Mouse (Mus musculus): ENCODE results near the gene Oxt. TPM values are rescaled to one million over a fixed set of nuclear protein-coding genes. Genes with fewer than 3 reads are reported as not detected.

Oxt gene
- polyA plus RNA-seq (2012; rRNA removed), result 0.33 and 0.67 TPM in 2 replicates

- WGBS, result 77% methylated on average over 9 of the region's 9 CpGs
- TF ChIP-seq CTCF (IDR thresholded peaks at IDR 0.05; ENCODE audit: borderline replicate concordance, insufficient read depth, low read depth, low read length), result no peak
- TF ChIP-seq POLR2A (IDR thresholded peaks at IDR 0.05; ENCODE audit: borderline replicate concordance, insufficient read depth, low read length), result no peak
- H3K4me3 ChIP-seq (replicated peaks; ENCODE audit: insufficient read depth, low read depth, low read length), result peak within 1 kb of the TSS; percentile 11
- H3K4me1 ChIP-seq (ENCODE audit: control insufficient read depth, insufficient read depth, low read length), result peaks cover 9% of the 10 kb centered on the region; the same call in 1 of the 2 replicates
- no peak for DNase-seq
- no peaks in the 10 kb centered on the region; the same call in 1 of the 2 replicates for H3K27me3 ChIP-seq (ENCODE audit: control insufficient read depth, insufficient read depth, low read length)
- H3K27ac ChIP-seq (ENCODE audit: insufficient read depth, low read length), result no peak within 1 kb of the TSS
Measured at GRCm38 (mm10) chr2:130575873-130576272, at the start of gene Oxt. Gene Oxt (plus strand): TSS chr2:130576173.

GRCm38 (mm10) chr2:130528457-130528856 is 47.5 kb upstream of the Oxt start:
- Histone ChIP-seq H3K27ac (ENCODE audit: insufficient read depth, low read length) (no peak overlapping the region), H3K4me3 (replicated peaks; ENCODE audit: insufficient read depth, low read depth, low read length) (no peak overlapping the region), H3K4me1 (ENCODE audit: control insufficient read depth, insufficient read depth, low read length) (no peaks in the 10 kb centered on the region), H3K27me3 (ENCODE audit: control insufficient read depth, insufficient read depth, low read length) (no peaks in the 10 kb centered on the region)
- no peak for DNase-seq
- 78% methylated on average over 6 of the region's 6 CpGs for WGBS
- no peak for TF ChIP-seq POLR2A (IDR thresholded peaks at IDR 0.05; ENCODE audit: borderline replicate concordance, insufficient read depth, low read length)
- no peak for TF ChIP-seq CTCF (IDR thresholded peaks at IDR 0.05; ENCODE audit: borderline replicate concordance, insufficient read depth, low read depth, low read length)

- Histone ChIP-seq H3K27ac (ENCODE audit: insufficient read depth, low read length) (no peak overlapping the region), H3K4me1 (ENCODE audit: control insufficient read depth, insufficient read depth, low read length) (no peaks in the 10 kb centered on the region), H3K4me3 (replicated peaks; ENCODE audit: insufficient read depth, low read depth, low read length) (no peak overlapping the region), H3K27me3 (ENCODE audit: control insufficient read depth, insufficient read depth, low read length) (no peaks in the 10 kb centered on the region)
- TF ChIP-seq CTCF (IDR thresholded peaks at IDR 0.05; ENCODE audit: borderline replicate concordance, insufficient read depth, low read depth, low read length), result no peak
- TF ChIP-seq POLR2A (IDR thresholded peaks at IDR 0.05; ENCODE audit: borderline replicate concordance, insufficient read depth, low read length), result no peak
- no peak for DNase-seq
- WGBS, result 92% methylated on average over 2 of the region's 2 CpGs
Measured at GRCm38 (mm10) chr2:130529290-130529689, 46.7 kb upstream of the Oxt start.

- 82% methylated on average over 7 of the region's 7 CpGs for WGBS
- no peak overlapping the region for H3K4me3 ChIP-seq (replicated peaks; ENCODE audit: insufficient read depth, low read depth, low read length)
- TF ChIP-seq POLR2A (IDR thresholded peaks at IDR 0.05; ENCODE audit: borderline replicate concordance, insufficient read depth, low read length) (no peak), CTCF (IDR thresholded peaks at IDR 0.05; ENCODE audit: borderline replicate concordance, insufficient read depth, low read depth, low read length) (no peak)
- H3K27me3 ChIP-seq (ENCODE audit: control insufficient read depth, insufficient read depth, low read length), result no peaks in the 10 kb centered on the region
- no peak overlapping the region for H3K27ac ChIP-seq (ENCODE audit: insufficient read depth, low read length)
- DNase-seq, result no peak
- H3K4me1 ChIP-seq (ENCODE audit: control insufficient read depth, insufficient read depth, low read length), result no peaks in the 10 kb centered on the region
Measured at GRCm38 (mm10) chr2:130529925-130530324, 46.0 kb upstream of the Oxt start.

GRCm38 (mm10) chr2:130532201-130532600 is 43.8 kb upstream of the Oxt start:
- DNase-seq, result no peak
- no peak for TF ChIP-seq POLR2A (IDR thresholded peaks at IDR 0.05; ENCODE audit: borderline replicate concordance, insufficient read depth, low read length)
- TF ChIP-seq CTCF (IDR thresholded peaks at IDR 0.05; ENCODE audit: borderline replicate concordance, insufficient read depth, low read depth, low read length), result no peak
- no peak overlapping the region for H3K4me3 ChIP-seq (replicated peaks; ENCODE audit: insufficient read depth, low read depth, low read length)
- 94% methylated on average over 2 of the region's 2 CpGs for WGBS
- H3K27me3 ChIP-seq (ENCODE audit: control insufficient read depth, insufficient read depth, low read length), result no peaks in the 10 kb centered on the region
- H3K4me1 ChIP-seq (ENCODE audit: control insufficient read depth, insufficient read depth, low read length), result no peaks in the 10 kb centered on the region
- H3K27ac ChIP-seq (ENCODE audit: insufficient read depth, low read length), result no peak overlapping the region

- H3K27me3 ChIP-seq (ENCODE audit: control insufficient read depth, insufficient read depth, low read length), result no peaks in the 10 kb centered on the region
- H3K4me1 ChIP-seq (ENCODE audit: control insufficient read depth, insufficient read depth, low read length), result no peaks in the 10 kb centered on the region
- H3K4me3 ChIP-seq (replicated peaks; ENCODE audit: insufficient read depth, low read depth, low read length), result no peak overlapping the region
- WGBS, result 90% methylated on average over 6 of the region's 6 CpGs
- no peak for TF ChIP-seq CTCF (IDR thresholded peaks at IDR 0.05; ENCODE audit: borderline replicate concordance, insufficient read depth, low read depth, low read length)
- no peak for TF ChIP-seq POLR2A (IDR thresholded peaks at IDR 0.05; ENCODE audit: borderline replicate concordance, insufficient read depth, low read length)
- no peak overlapping the region for H3K27ac ChIP-seq (ENCODE audit: insufficient read depth, low read length)
- no peak for DNase-seq
Measured at GRCm38 (mm10) chr2:130535017-130535416, 41.0 kb upstream of the Oxt start.

- Histone ChIP-seq H3K27me3 (ENCODE audit: control insufficient read depth, insufficient read depth, low read length) (no peaks in the 10 kb centered on the region), H3K27ac (ENCODE audit: insufficient read depth, low read length) (no peak overlapping the region), H3K4me1 (ENCODE audit: control insufficient read depth, insufficient read depth, low read length) (no peaks in the 10 kb centered on the region), H3K4me3 (replicated peaks; ENCODE audit: insufficient read depth, low read depth, low read length) (no peak overlapping the region)
- WGBS, result 83% methylated on average over 3 of the region's 3 CpGs
- no peak for DNase-seq
- TF ChIP-seq POLR2A (IDR thresholded peaks at IDR 0.05; ENCODE audit: borderline replicate concordance, insufficient read depth, low read length) (no peak), CTCF (IDR thresholded peaks at IDR 0.05; ENCODE audit: borderline replicate concordance, insufficient read depth, low read depth, low read length) (no peak)
Measured at GRCm38 (mm10) chr2:130536890-130537289, 39.1 kb upstream of the Oxt start.

GRCm38 (mm10) chr2:130538876-130539546 is 37.0 kb upstream of the Oxt start:
- H3K27ac ChIP-seq (ENCODE audit: insufficient read depth, low read length), result no peak overlapping the region
- no peak overlapping the region for H3K4me3 ChIP-seq (replicated peaks; ENCODE audit: insufficient read depth, low read depth, low read length)
- H3K4me1 ChIP-seq (ENCODE audit: control insufficient read depth, insufficient read depth, low read length), result no peaks in the 10 kb centered on the region
- no peak for TF ChIP-seq POLR2A (IDR thresholded peaks at IDR 0.05; ENCODE audit: borderline replicate concordance, insufficient read depth, low read length)
- TF ChIP-seq CTCF (IDR thresholded peaks at IDR 0.05; ENCODE audit: borderline replicate concordance, insufficient read depth, low read depth, low read length), result no peak
- no peak for DNase-seq
- H3K27me3 ChIP-seq (ENCODE audit: control insufficient read depth, insufficient read depth, low read length), result no peaks in the 10 kb centered on the region
- WGBS, result 93% methylated on average over 8 of the region's 8 CpGs
